Comparison of ENCODE assay signal across 19 mouse cellular contexts in genomic region chr5:129029131-129029723, GRCm38 (mm10). TPM values are rescaled to one million over a fixed set of nuclear protein-coding genes. Genes with fewer than 3 reads are reported as not detected.
DNase-seq lines count a peak whose midpoint lies in the region; TF ChIP-seq lines count a peak whose summit lies in the region.
"Had no signal": no experiment of that assay in that cellular context is flagged by ENCODE, and none has a peak within 500 bp of the region (broad histone marks: within the 10 kb centered on the region; RNA-seq: fewer than 3 reads in every experiment).

No protein-coding gene starts in this region.

- TF ChIP-seq CTCF in CH12.LX (conservative IDR thresholded peaks at IDR 0.05 in 1 of 2, IDR thresholded peaks at IDR 0.05 in 1 of 2; ENCODE audit: low read depth in 2 of 2, low read length in 2 of 2), result no peak

- no peaks in the 10 kb centered on the region for H3K27me3 ChIP-seq in CH12.LX (replicated peaks)
- H3K27me3 ChIP-seq: embryonic facial prominence, embryonic 12.5 days; forebrain, embryonic 13.5 days; Patski had no signal

- DNase-seq in CH12.LX (ENCODE audit: extremely low read depth) (no peak), R1 (ENCODE audit: low read depth, low spot score) (peak; percentile 69)
- DNase-seq in frontal cortex, postnatal 36 days (ENCODE audit: low spot score in 2 of 2), result no peak
- DNase-seq in natural killer cell, adult 2 months (ENCODE audit: low spot score in 2 of 2), result no peak
- no peak for DNase-seq in right cerebral cortex, postnatal 10 days (ENCODE audit: low spot score in 2 of 2)
- DNase-seq: adrenal gland, adult 8-10 months; adrenal gland, postnatal 14 days; adrenal gland, postnatal 36 days; B cell, adult 2 months; cerebellum, adult 11-12 months; cerebellum, adult 2 months; cerebellum, adult 9-10 months; cerebellum, postnatal 10 days; cerebellum, postnatal 25 days had no signal

- no peaks in the 10 kb centered on the region for H3K79me2 ChIP-seq in CH12.LX (replicated peaks; ENCODE audit: control insufficient read depth, extremely low read depth, insufficient read depth, poor library complexity, severe bottlenecking)

- no peak for TF ChIP-seq POLR2A in CH12.LX (IDR thresholded peaks at IDR 0.05; ENCODE audit: low read depth, low read length)

- no peak for TF ChIP-seq RAD21 in CH12.LX (IDR thresholded peaks at IDR 0.05; ENCODE audit: low read depth, low read length)

- in situ Hi-C loops in CH12.LX (cut with MboI; ENCODE audit: low pct_ligation_motif_present, low pct_unique_long_range_greater_than_20kb, low sequenced_read_pairs), result no loop called here

- H3K36me3 ChIP-seq in CH12.LX (replicated peaks in 1 of 2; ENCODE audit: control insufficient read depth in 1 of 2, insufficient read depth in 1 of 2, low read length in 1 of 2), result peaks cover 15 to 25% of the 10 kb centered on the region in 2 experiments

- no peak overlapping the region for H3K4me3 ChIP-seq in CH12.LX (replicated peaks in 1 of 3; ENCODE audit: low read depth in 2 of 3, low read length in 2 of 3, poor library complexity in 1 of 3)
- H3K4me3 ChIP-seq: embryonic facial prominence, embryonic 10.5 days; embryonic facial prominence, embryonic 12.5 days; forebrain, embryonic 13.5 days had no signal

- dilution Hi-C loops in CH12.LX (cut with MboI; ENCODE audit: extremely low pct_ligation_motif_present, extremely low pct_unique_long_range_greater_than_20kb, low sequenced_read_pairs), result no loop called here

- H3K4me1 ChIP-seq in CH12.LX (ENCODE audit: control insufficient read depth in 1 of 2, insufficient read depth in 2 of 2), result no peaks in the 10 kb centered on the region
- H3K4me1 ChIP-seq: embryonic facial prominence, embryonic 10.5 days; embryonic facial prominence, embryonic 12.5 days; forebrain, embryonic 13.5 days had no signal

- no peak overlapping the region for H3K27ac ChIP-seq in CH12.LX (ENCODE audit: insufficient read depth, low read depth)
- H3K27ac ChIP-seq: embryonic facial prominence, embryonic 10.5 days; embryonic facial prominence, embryonic 12.5 days; forebrain, embryonic 13.5 days had no signal

- peak; percentile 66; the same call in 1 of the 2 replicates for TF ChIP-seq EP300 in CH12.LX (IDR thresholded peaks at IDR 0.05; ENCODE audit: low read length)

- no peak overlapping the region for H3K9ac ChIP-seq in CH12.LX (ENCODE audit: insufficient read depth, low read depth)
- H3K9ac ChIP-seq: embryonic facial prominence, embryonic 12.5 days; forebrain, embryonic 13.5 days had no signal

- H3K4me2 ChIP-seq in CH12.LX (ENCODE audit: insufficient read depth, low read depth, poor library complexity, severe bottlenecking), result no peak overlapping the region
- H3K4me2 ChIP-seq: embryonic facial prominence, embryonic 12.5 days; forebrain, embryonic 13.5 days had no signal

- peaks cover 2% of the 10 kb centered on the region for H3K9me3 ChIP-seq in CH12.LX (replicated peaks; ENCODE audit: low read length)
- H3K9me3 ChIP-seq: embryonic facial prominence, embryonic 12.5 days; forebrain, embryonic 13.5 days; G1E had no signal

TF ChIP-seq in CH12.LX, 34 proteins besides CTCF, POLR2A, EP300 and RAD21:
- no peak for TF ChIP-seq MAFK (IDR thresholded peaks at IDR 0.05; ENCODE audit: insufficient replicate concordance, low read length)
- TF ChIP-seq ETS1 (conservative IDR thresholded peaks at IDR 0.05; ENCODE audit: low read depth, low read length), result peak; percentile 33; the same call in 1 of the 2 replicates
- TF ChIP-seq MXI1 (IDR thresholded peaks at IDR 0.05; ENCODE audit: low read depth, low read length), result no peak
- no peak for TF ChIP-seq KAT2A (IDR thresholded peaks at IDR 0.05; ENCODE audit: insufficient replicate concordance, low read length)
- no peak for TF ChIP-seq MYC (IDR thresholded peaks at IDR 0.05; ENCODE audit: low read depth, low read length)
- no peak for TF ChIP-seq TCF12 (IDR thresholded peaks at IDR 0.05; ENCODE audit: low read depth, low read length)
- no peak for TF ChIP-seq HCFC1 (IDR thresholded peaks at IDR 0.05; ENCODE audit: low read depth, low read length)
- no peak for TF ChIP-seq MEF2A (IDR thresholded peaks at IDR 0.05; ENCODE audit: borderline replicate concordance, low read depth, low read length)
- TF ChIP-seq BHLHE40 (IDR thresholded peaks at IDR 0.05; ENCODE audit: low read depth, low read length), result 0 out of 2 replicates have a peak, but pooled peaks have one; percentile 26
- TF ChIP-seq MAX (IDR thresholded peaks at IDR 0.05; ENCODE audit: low read length), result no peak
- no peak for TF ChIP-seq ZC3H11A (IDR thresholded peaks at IDR 0.05; ENCODE audit: low read depth, low read length)
- TF ChIP-seq JUN (IDR thresholded peaks at IDR 0.05; ENCODE audit: insufficient read depth, low read depth, low read length), result peak; percentile 32; the same call in 1 of the 2 replicates
- TF ChIP-seq ZMIZ1 (IDR thresholded peaks at IDR 0.05; ENCODE audit: low read depth, low read length), result no peak
- no peak for TF ChIP-seq TBP (conservative IDR thresholded peaks at IDR 0.05; ENCODE audit: low read depth, low read length)
- TF ChIP-seq JUND (conservative IDR thresholded peaks at IDR 0.05; ENCODE audit: low read depth, low read length), result peak; percentile 80; the same call in 1 of the 2 replicates
- TF ChIP-seq ZNF384 (IDR thresholded peaks at IDR 0.05; ENCODE audit: low read depth, low read length), result no peak
- no peak for TF ChIP-seq NRF1 (IDR thresholded peaks at IDR 0.05; ENCODE audit: low read depth, low read length)
- TF ChIP-seq IRF4 (IDR thresholded peaks at IDR 0.05; ENCODE audit: low read depth, low read length), result peak; percentile 69
- TF ChIP-seq SMC3 (IDR thresholded peaks at IDR 0.05; ENCODE audit: low read depth, low read length), result no peak
- TF ChIP-seq CHD1 (IDR thresholded peaks at IDR 0.05; ENCODE audit: low read depth, low read length), result no peak

RNA-seq across cellular contexts. Expression of gene Ran, which starts 9.4 kb away (rescaled TPM):
- total RNA-seq in CH12.LX (2012; rRNA removed) (847 and 977 TPM in 2 replicates), CH12.LX (2014; rRNA removed) (1,083 and 1,183 TPM in 2 replicates)
- polyA plus RNA-seq in CH12.LX (2012; ENCODE audit: insufficient read length, low read depth), result 1,512 and 1,664 TPM in 2 replicates

RNA-seq across cellular contexts. Expression of gene Stx2, which starts 20.9 kb away (rescaled TPM):
- 3.4 and 5.2 TPM in 2 replicates for total RNA-seq in CH12.LX (2012; rRNA removed)
- 0.74 and 1.2 TPM in 2 replicates for total RNA-seq in CH12.LX (2014; rRNA removed)
- 1.9 and 2.5 TPM in 2 replicates for polyA plus RNA-seq in CH12.LX (2012; ENCODE audit: insufficient read length, low read depth)
